Mouse (Mus musculus) adrenal gland, postnatal 36 days (tissue): ENCODE measurements at regions not wholly inside any gene's neighbourhood (a gene's known extent, or its start where the extent isn't known, plus 50 kb on each side); places are given as distances from the start of the nearest gene placed in this dataset.

ENCODE experiments used
- DNase-seq, 2 experiments: peaks; one replicate each; pipeline ENCODE4 v3.0.0; 2021; ENCODE audit warnings: mixed read lengths in 1 of 2

- DNase-seq: no peak
Measured at GRCm38 (mm10) chr16:29834669-29835068, 229.5 kb upstream of the Hes1 start.

GRCm38 (mm10) chr16:29837025-29837629, 227.1 kb upstream of the Hes1 start:
- peak in 1 of 2 experiments; percentile 26 for DNase-seq

GRCm38 (mm10) chr16:29837874-29838273, 226.3 kb upstream of the Hes1 start:
- DNase-seq: no peak

- DNase-seq: peak; percentile 62 to 83
Measured at GRCm38 (mm10) chr16:29838981-29839661, 225.1 kb upstream of the Hes1 start.

- no peak for DNase-seq
Measured at GRCm38 (mm10) chr16:29839662-29840001, 224.6 kb upstream of the Hes1 start.

- no peak for DNase-seq
Measured at GRCm38 (mm10) chr16:29840412-29840811, 223.8 kb upstream of the Hes1 start.

- no peak for DNase-seq
Measured at GRCm38 (mm10) chr16:29841132-29841531, 223.1 kb upstream of the Hes1 start.

- DNase-seq: no peak
Measured at GRCm38 (mm10) chr16:29842071-29842470, 222.1 kb upstream of the Hes1 start.

- no peak for DNase-seq
Measured at GRCm38 (mm10) chr16:29843490-29843889, 220.7 kb upstream of the Hes1 start.

GRCm38 (mm10) chr16:29844706-29845596, 219.2 kb upstream of the Hes1 start:
- no peak for DNase-seq

- no peak for DNase-seq
Measured at GRCm38 (mm10) chr16:29845597-29845986, 218.6 kb upstream of the Hes1 start.

GRCm38 (mm10) chr16:29847059-29847458, 217.1 kb upstream of the Hes1 start:
- DNase-seq: no peak

- no peak for DNase-seq
Measured at GRCm38 (mm10) chr16:29847734-29848133, 216.4 kb upstream of the Hes1 start.

GRCm38 (mm10) chr16:29848527-29848926, 215.7 kb upstream of the Hes1 start:
- DNase-seq: no peak

- no peak for DNase-seq
Measured at GRCm38 (mm10) chr16:29849511-29849910, 214.7 kb upstream of the Hes1 start.

- peak in 1 of 2 experiments; percentile 16 for DNase-seq
Measured at GRCm38 (mm10) chr16:29850616-29851015, 213.6 kb upstream of the Hes1 start.

GRCm38 (mm10) chr16:29851827-29852226, 212.4 kb upstream of the Hes1 start:
- DNase-seq: no peak

GRCm38 (mm10) chr16:29854805-29855565, 209.2 kb upstream of the Hes1 start:
- DNase-seq: no peak

- DNase-seq: no peak
Measured at GRCm38 (mm10) chr16:29856545-29856944, 207.6 kb upstream of the Hes1 start.

- DNase-seq: no peak
Measured at GRCm38 (mm10) chr16:29858645-29859044, 205.5 kb upstream of the Hes1 start.

GRCm38 (mm10) chr16:29860306-29860705, 203.9 kb upstream of the Hes1 start:
- no peak for DNase-seq

GRCm38 (mm10) chr16:29861056-29861455, 203.1 kb upstream of the Hes1 start:
- no peak for DNase-seq
